ENCODE assay signal across 17 mouse cellular contexts in the genomic region with DNA sequence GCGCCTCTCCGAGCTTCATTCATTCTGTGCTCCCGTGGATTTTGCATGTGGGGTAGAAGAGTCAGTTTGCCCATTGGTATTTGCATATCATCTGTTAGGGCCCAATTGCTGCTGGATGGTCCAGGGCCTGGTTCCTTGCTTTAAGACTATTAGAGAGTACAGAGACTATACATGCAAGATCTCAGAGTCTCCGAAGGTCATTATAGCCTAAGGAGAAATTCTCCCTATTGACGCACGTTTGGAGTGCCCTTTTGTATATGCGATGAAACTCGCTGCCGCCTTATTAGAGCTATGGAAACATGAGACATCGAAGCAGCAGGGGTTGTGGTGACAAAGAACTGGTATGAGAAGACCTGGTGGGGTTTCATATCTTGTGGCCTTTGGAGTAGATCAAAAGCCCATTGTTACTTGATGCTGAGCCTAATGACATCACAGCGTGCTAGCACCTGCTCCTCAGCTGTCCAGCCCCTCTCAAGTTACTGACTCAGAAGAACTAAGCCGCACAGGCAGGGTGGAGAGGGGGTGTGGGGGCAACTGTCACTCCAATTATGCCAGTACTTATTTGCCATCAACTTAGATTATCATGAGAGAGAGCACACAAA. TPM values are rescaled to one million over a fixed set of nuclear protein-coding genes. Genes with fewer than 3 reads are reported as not detected.
DNase-seq lines count a peak whose midpoint lies in the region; ATAC-seq and TF ChIP-seq lines count a peak whose summit lies in the region.
"Had no signal": no experiment of that assay in that cellular context is flagged by ENCODE, and none has a peak within 500 bp of the region (broad histone marks: within the 10 kb centered on the region; RNA-seq: fewer than 3 reads in every experiment).

No protein-coding gene starts in this region.

- H3K4me1 ChIP-seq in forebrain, embryonic 11.5 days (replicated peaks; ENCODE audit: control insufficient read depth, insufficient read depth, low read length), result peaks cover 3% of the 10 kb centered on the region; the same call in 1 of the 2 replicates
- H3K4me1 ChIP-seq in forebrain, postnatal 0 days (ENCODE audit: insufficient read depth), result no peaks in the 10 kb centered on the region
- 0 out of 2 replicates have a peak, but pooled peaks cover 2% of the 10 kb centered on the region for H3K4me1 ChIP-seq in midbrain, embryonic 11.5 days (ENCODE audit: control insufficient read depth, insufficient read depth, low read length)
- H3K4me1 ChIP-seq in midbrain, embryonic 16.5 days (ENCODE audit: control insufficient read depth, insufficient read depth, low read length), result no peaks in the 10 kb centered on the region
- H3K4me1 ChIP-seq: limb, embryonic 15.5 days; stomach, embryonic 15.5 days had no signal

- no peak overlapping the region for H3K9ac ChIP-seq in forebrain, embryonic 11.5 days (ENCODE audit: low read length)
- no peak overlapping the region for H3K9ac ChIP-seq in forebrain, postnatal 0 days
- no peak overlapping the region for H3K9ac ChIP-seq in midbrain, embryonic 11.5 days (ENCODE audit: low read length)
- H3K9ac ChIP-seq in midbrain, embryonic 16.5 days (ENCODE audit: low read depth, low read length), result no peak overlapping the region
- H3K9ac ChIP-seq: limb, embryonic 15.5 days; stomach, embryonic 15.5 days had no signal

- H3K27ac ChIP-seq in forebrain, embryonic 11.5 days (ENCODE audit: low read depth, low read length), result no peak overlapping the region
- H3K27ac ChIP-seq in forebrain, postnatal 0 days (ENCODE audit: low read depth, low read length), result no peak overlapping the region
- H3K27ac ChIP-seq in midbrain, embryonic 11.5 days (ENCODE audit: low read depth, low read length), result no peak overlapping the region
- H3K27ac ChIP-seq in midbrain, embryonic 16.5 days (ENCODE audit: low read length), result no peak overlapping the region
- H3K27ac ChIP-seq: limb, embryonic 15.5 days; macrophage; stomach, embryonic 15.5 days had no signal

- H3K4me2 ChIP-seq in forebrain, embryonic 11.5 days (ENCODE audit: low read depth, low read length, severe bottlenecking), result no peak overlapping the region
- H3K4me2 ChIP-seq in forebrain, postnatal 0 days (ENCODE audit: low read depth), result no peak overlapping the region
- H3K4me2 ChIP-seq in midbrain, embryonic 11.5 days, result no peak overlapping the region
- no peak overlapping the region for H3K4me2 ChIP-seq in midbrain, embryonic 16.5 days (ENCODE audit: low read length)
- H3K4me2 ChIP-seq: limb, embryonic 15.5 days; stomach, embryonic 15.5 days had no signal

- H3K4me3 ChIP-seq in forebrain, embryonic 11.5 days (ENCODE audit: low read depth, low read length), result no peak overlapping the region
- no peak overlapping the region for H3K4me3 ChIP-seq in forebrain, postnatal 0 days (ENCODE audit: low read depth, low read length)
- no peak overlapping the region for H3K4me3 ChIP-seq in midbrain, embryonic 11.5 days (ENCODE audit: low read depth, low read length)
- no peak overlapping the region for H3K4me3 ChIP-seq in midbrain, embryonic 16.5 days (ENCODE audit: low read depth, low read length)
- H3K4me3 ChIP-seq: limb, embryonic 15.5 days; stomach, embryonic 15.5 days had no signal

- H3K27me3 ChIP-seq in forebrain, embryonic 11.5 days (ENCODE audit: control insufficient read depth, insufficient read depth, low read length), result no peaks in the 10 kb centered on the region
- H3K27me3 ChIP-seq in forebrain, postnatal 0 days (ENCODE audit: insufficient read depth, low read length), result no peaks in the 10 kb centered on the region
- no peaks in the 10 kb centered on the region for H3K27me3 ChIP-seq in midbrain, embryonic 11.5 days (ENCODE audit: control insufficient read depth, insufficient read depth, low read length)
- no peaks in the 10 kb centered on the region for H3K27me3 ChIP-seq in midbrain, embryonic 16.5 days (ENCODE audit: control insufficient read depth, insufficient read depth, low read depth, low read length)
- H3K27me3 ChIP-seq: limb, embryonic 15.5 days; stomach, embryonic 15.5 days had no signal

- no peaks in the 10 kb centered on the region for H3K36me3 ChIP-seq in forebrain, embryonic 11.5 days (ENCODE audit: control insufficient read depth, insufficient read depth, low read length)
- H3K36me3 ChIP-seq in forebrain, postnatal 0 days (ENCODE audit: insufficient read depth), result no peaks in the 10 kb centered on the region
- H3K36me3 ChIP-seq in midbrain, embryonic 11.5 days (ENCODE audit: control insufficient read depth, insufficient read depth, low read length), result no peaks in the 10 kb centered on the region
- H3K36me3 ChIP-seq in midbrain, embryonic 16.5 days (ENCODE audit: control insufficient read depth, insufficient read depth, low read length), result no peaks in the 10 kb centered on the region
- H3K36me3 ChIP-seq: limb, embryonic 15.5 days; stomach, embryonic 15.5 days had no signal

- peak; percentile 66 for DNase-seq in forebrain, embryonic 11.5 days (ENCODE audit: low spot score)
- no peak for DNase-seq in forebrain, postnatal 0 days
- DNase-seq in midbrain, embryonic 11.5 days (ENCODE audit: low spot score, missing footprints), result peak; percentile 84
- peak; percentile 27 for DNase-seq in forelimb bud, embryonic 11.5 days (ENCODE audit: low read depth, low spot score)
- no peak for DNase-seq in adrenal gland, adult (ENCODE audit: inconsistent age in 2 of 2, low spot score in 1 of 2)
- DNase-seq in cerebellum, postnatal 14 days, result no peak
- DNase-seq: adrenal gland, adult 8-10 months; cerebellum, adult 9-10 months; kidney, postnatal 14 days; lung, adult 18-20 months; thymus, postnatal 25 days had no signal

- 23% methylated on average over 12 of the region's 12 CpGs for WGBS in forebrain, embryonic 11.5 days
- WGBS in forebrain, postnatal 0 days, result 22% methylated on average over 12 of the region's 12 CpGs
- 56% methylated on average over 12 of the region's 12 CpGs for WGBS in midbrain, embryonic 11.5 days
- WGBS in midbrain, embryonic 16.5 days, result 36% methylated on average over 12 of the region's 12 CpGs

- no peaks in the 10 kb centered on the region for H3K9me3 ChIP-seq in forebrain, embryonic 11.5 days (ENCODE audit: control insufficient read depth, low read length)
- no peaks in the 10 kb centered on the region for H3K9me3 ChIP-seq in forebrain, postnatal 0 days (ENCODE audit: low read length)
- H3K9me3 ChIP-seq in midbrain, embryonic 11.5 days (ENCODE audit: control insufficient read depth, low read length), result no peaks in the 10 kb centered on the region
- H3K9me3 ChIP-seq in midbrain, embryonic 16.5 days (replicated peaks; ENCODE audit: control insufficient read depth, low read length, poor library complexity, severe bottlenecking), result no peaks in the 10 kb centered on the region
- H3K9me3 ChIP-seq: limb, embryonic 15.5 days; stomach, embryonic 15.5 days had no signal

- TF ChIP-seq CTCF in forebrain, postnatal 0 days (IDR thresholded peaks at IDR 0.05; ENCODE audit: low read depth), result no peak

- peak; percentile 84 for ATAC-seq in forebrain, embryonic 11.5 days (replicated peaks; ENCODE audit: low FRiP score)
- ATAC-seq in forebrain, postnatal 0 days, result no peak
- ATAC-seq in midbrain, embryonic 11.5 days (ENCODE audit: low FRiP score), result peak; percentile 82
- ATAC-seq in midbrain, embryonic 16.5 days, result no peak
- no peak for ATAC-seq in monocyte, adult 5-6 weeks (replicated peaks; ENCODE audit: insufficient number of reproducible peaks, low FRiP score, low TSS enrichment, poor library complexity, severe bottlenecking)
- ATAC-seq: intestine, embryonic 16.5 days had no signal

RNA-seq across cellular contexts. Expression of a gene that starts 30.6 kb away (rescaled TPM):
- 124 and 127 TPM in 2 replicates for polyA plus RNA-seq in forebrain, embryonic 11.5 days (2014; fragmentation: Nextera tagmentation; extraction: Ambion mirVana)
- total RNA-seq in forebrain, postnatal 0 days (2014; rRNA removed), result 109 and 116 TPM in 2 replicates
- polyA plus RNA-seq in forebrain, postnatal 0 days (2015; fragmentation: Nextera tagmentation; extraction: Ambion mirVana), result 22.9 and 28.6 TPM in 2 replicates
- polyA plus RNA-seq in midbrain, embryonic 11.5 days (2014; fragmentation: Nextera tagmentation; extraction: Ambion mirVana), result 115 and 123 TPM in 2 replicates
- 42.6 and 47.4 TPM in 2 replicates for polyA plus RNA-seq in midbrain, embryonic 16.5 days (2015; fragmentation: Nextera tagmentation; extraction: Ambion mirVana)
- 19.1 to 36.4 TPM (median 21.2 TPM) in 3 replicates for total RNA-seq in monocyte, adult 5-6 weeks (2017)

Comparison
In these comparisons a context has a peak if more than half of its experiments do, and no peak if none do; other contexts are left out.
1. ATAC-seq: peak in forebrain, embryonic 11.5 days (single experiment) and midbrain, embryonic 11.5 days (single experiment); none in forebrain, postnatal 0 days (single experiment), midbrain, embryonic 16.5 days (single experiment) and monocyte, adult 5-6 weeks (single experiment).
2. DNase-seq: peak in forebrain, embryonic 11.5 days (single experiment), midbrain, embryonic 11.5 days (single experiment) and forelimb bud, embryonic 11.5 days (single experiment); none in forebrain, postnatal 0 days (single experiment), adrenal gland, adult (0 of 2) and cerebellum, postnatal 14 days (0 of 2).